Mouse (Mus musculus) megakaryocyte, embryonic 14.5 days (primary cell): ENCODE data around the gene Slc9a1.

Experiments used
- FLI1 ChIP-seq: IDR thresholded peaks from 2 replicates; pipeline ENCODE4 v1.6.1; 2012; ENCODE audit warnings: low read length, inconsistent platforms, mixed read lengths
- GATA1 ChIP-seq: IDR thresholded peaks from 3 replicates; pipeline ENCODE4 v1.6.1; 2012; ENCODE audit warnings: mixed read lengths, low read length, inconsistent platforms, borderline replicate concordance

DNA sequence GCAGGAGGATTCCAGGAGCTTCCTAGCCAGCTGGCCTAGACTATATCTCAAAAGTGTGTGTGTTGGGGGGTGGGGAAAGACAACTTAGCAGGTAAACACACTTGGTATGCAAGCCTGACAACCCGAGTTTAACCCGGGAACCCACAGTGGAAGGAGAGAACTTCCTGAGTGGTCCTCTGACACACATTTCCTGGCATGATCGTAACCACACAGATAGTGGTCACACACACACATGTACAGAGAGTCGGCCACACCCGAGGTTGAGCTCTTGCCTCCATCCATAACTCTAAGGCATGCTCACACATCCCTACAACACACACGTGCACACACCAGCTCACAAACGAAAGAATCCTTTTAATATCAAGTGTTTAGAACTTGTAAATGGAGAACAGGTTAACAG, 41.4 kb upstream of the Slc9a1 start:
- TF ChIP-seq FLI1, result no peak
- no peak for TF ChIP-seq GATA1
